Mouse (Mus musculus) stomach, embryonic 15.5 days (tissue): ENCODE measurements around the gene Rreb1. TPM values are rescaled to one million over a fixed set of nuclear protein-coding genes. Genes with fewer than 3 reads are reported as not detected.

Experiments used
- ATAC-seq: fragments of 200-750 bp; cut with Nextera tagmentation; 2 replicates; pipeline ENCODE4 v1.8.0; 2017; ENCODE audit warnings: low read depth, moderate number of reproducible peaks, moderate TSS enrichment; ENCODE audit not compliant: insufficient read depth, low FRiP score
- H3K27ac ChIP-seq: fragments of 300-500 bp; sonication (generic); 2 replicates; pipeline ENCODE4 v1.5.1; 2015; ENCODE audit warnings: mild to moderate bottlenecking, inconsistent platforms
- H3K27me3 ChIP-seq: fragments of 300-500 bp; sonication (generic); replicated peaks from 2 replicates; pipeline ENCODE4 v1.6.1; 2015; ENCODE audit warnings: inconsistent platforms
- H3K36me3 ChIP-seq: fragments of 300-500 bp; sonication (generic); 2 replicates; pipeline ENCODE4 v1.6.1; 2015; ENCODE audit warnings: inconsistent platforms
- H3K4me1 ChIP-seq: fragments of 300-500 bp; sonication (generic); 2 replicates; pipeline ENCODE4 v1.6.1; 2015; ENCODE audit warnings: inconsistent platforms
- H3K4me2 ChIP-seq: fragments of 300-500 bp; sonication (generic); 2 replicates; pipeline ENCODE4 v1.6.1; 2015; ENCODE audit warnings: mild to moderate bottlenecking, inconsistent platforms
- H3K4me3 ChIP-seq: fragments of 300-500 bp; sonication (generic); replicated peaks from 2 replicates; pipeline ENCODE4 v1.5.1; 2015; ENCODE audit warnings: inconsistent platforms
- H3K9ac ChIP-seq: fragments of 300-500 bp; sonication (generic); 2 replicates; pipeline ENCODE4 v1.6.1; 2015; ENCODE audit warnings: inconsistent platforms
- H3K9me3 ChIP-seq: fragments of 300-500 bp; sonication (generic); 2 replicates; pipeline ENCODE4 v1.6.1; 2016; ENCODE audit warnings: inconsistent platforms
- WGBS: fragments of 180-500 bp; shearing (Covaris S2); methylation state at CpG from one replicate; pipeline ENCODE4 v1.1.7; 2015; 5-methylcytosine and 5-hydroxymethylcytosine counted together
- polyA plus RNA-seq: library from polyadenylated mRNA; unstranded; fragments of >200 nt; fragmentation: Nextera tagmentation; extraction: Ambion mirVana; gene quantifications from 2 replicates; pipeline ENCODE4 v1.2.1, GENCODE M21; 2015

Rreb1 gene
- polyA plus RNA-seq, 1 experiment from 2014 or later, result 12.8 TPM

DNA sequence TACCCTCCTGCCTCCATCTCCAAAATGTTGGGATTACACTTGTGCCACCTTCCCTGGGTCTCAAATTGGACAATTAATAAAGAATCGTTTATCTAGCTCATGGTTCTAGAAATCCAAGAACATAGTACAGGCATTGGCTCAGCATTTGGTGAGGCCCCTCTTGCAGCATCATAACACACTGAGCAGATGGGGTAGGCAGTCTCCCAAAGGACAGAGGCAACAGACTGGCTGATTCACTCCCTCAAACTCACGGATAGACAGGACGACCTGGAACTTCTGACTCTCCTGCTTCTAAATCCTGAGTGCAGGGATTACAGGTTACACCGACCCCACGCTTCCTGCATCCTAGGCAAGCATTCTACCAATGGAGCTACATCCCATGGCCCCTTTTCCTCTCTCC is 38.5 kb downstream of the Rreb1 start:
- H3K4me2 ChIP-seq, result no peak overlapping the region
- H3K9ac ChIP-seq, result no peak overlapping the region
- no peaks in the 10 kb centered on the region for H3K9me3 ChIP-seq
- H3K36me3 ChIP-seq, result no peaks in the 10 kb centered on the region
- no peaks in the 10 kb centered on the region for H3K27me3 ChIP-seq
- 83% methylated on average over 5 of the region's 5 CpGs for WGBS
- ATAC-seq, result no peak
- H3K27ac ChIP-seq, result no peak overlapping the region
- peaks cover 6% of the 10 kb centered on the region; the same call in 1 of the 2 replicates for H3K4me1 ChIP-seq
- no peak overlapping the region for H3K4me3 ChIP-seq

- Histone ChIP-seq H3K9ac (no peak overlapping the region), H3K9me3 (no peaks in the 10 kb centered on the region), H3K4me2 (no peak overlapping the region), H3K36me3 (no peaks in the 10 kb centered on the region), H3K4me1 (peaks cover 14% of the 10 kb centered on the region), H3K27ac (0 out of 2 replicates have a peak overlapping the region, but pooled peaks have one; percentile 3), H3K27me3 (no peaks in the 10 kb centered on the region), H3K4me3 (no peak overlapping the region)
- peak; percentile 20; the same call in 1 of the 2 replicates for ATAC-seq
- WGBS, result 28% methylated on average over 4 of the region's 4 CpGs
Measured at GRCm38 (mm10) chr13:37821413-37821812, 43.2 kb downstream of the Rreb1 start.

DNA sequence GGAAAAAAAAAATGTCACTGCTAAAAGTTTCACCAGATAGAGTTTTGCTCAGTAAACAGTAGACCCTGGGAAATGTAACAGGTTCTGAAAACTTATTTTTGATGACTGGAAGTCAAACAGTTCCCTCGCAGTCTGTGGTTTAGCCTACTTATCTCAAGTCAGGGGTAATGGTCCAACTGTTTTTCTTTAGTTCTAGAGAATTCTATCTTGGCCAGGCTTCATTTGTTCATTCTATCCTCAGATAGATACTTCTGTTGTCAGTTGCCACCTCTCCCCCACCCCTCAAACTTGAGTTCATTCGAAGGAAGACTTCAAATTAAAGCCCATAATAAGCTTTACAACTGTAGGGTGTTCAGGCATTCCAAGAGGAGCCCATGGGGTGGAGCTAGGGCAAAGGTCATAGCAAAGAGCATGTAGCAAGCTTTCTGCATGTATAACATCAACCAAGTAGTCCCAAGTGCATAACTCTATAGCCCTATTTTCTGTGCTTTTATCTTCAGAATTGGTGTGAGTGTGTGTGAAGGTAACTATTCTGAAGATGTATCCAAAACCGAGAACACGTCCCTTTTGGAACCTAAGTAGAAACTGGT is 46.2 kb downstream of the Rreb1 start:
- Histone ChIP-seq H3K9ac (no peak overlapping the region), H3K9me3 (no peaks in the 10 kb centered on the region), H3K36me3 (no peaks in the 10 kb centered on the region), H3K27me3 (no peaks in the 10 kb centered on the region), H3K4me2 (peak overlapping the region; percentile 95; the same call in 1 of the 2 replicates), H3K4me1 (peaks cover 20% of the 10 kb centered on the region), H3K4me3 (no peak overlapping the region), H3K27ac (peak overlapping the region; percentile 94)
- ATAC-seq, result no peak
- WGBS, result 50% methylated on average over 4 of the region's 4 CpGs

DNA sequence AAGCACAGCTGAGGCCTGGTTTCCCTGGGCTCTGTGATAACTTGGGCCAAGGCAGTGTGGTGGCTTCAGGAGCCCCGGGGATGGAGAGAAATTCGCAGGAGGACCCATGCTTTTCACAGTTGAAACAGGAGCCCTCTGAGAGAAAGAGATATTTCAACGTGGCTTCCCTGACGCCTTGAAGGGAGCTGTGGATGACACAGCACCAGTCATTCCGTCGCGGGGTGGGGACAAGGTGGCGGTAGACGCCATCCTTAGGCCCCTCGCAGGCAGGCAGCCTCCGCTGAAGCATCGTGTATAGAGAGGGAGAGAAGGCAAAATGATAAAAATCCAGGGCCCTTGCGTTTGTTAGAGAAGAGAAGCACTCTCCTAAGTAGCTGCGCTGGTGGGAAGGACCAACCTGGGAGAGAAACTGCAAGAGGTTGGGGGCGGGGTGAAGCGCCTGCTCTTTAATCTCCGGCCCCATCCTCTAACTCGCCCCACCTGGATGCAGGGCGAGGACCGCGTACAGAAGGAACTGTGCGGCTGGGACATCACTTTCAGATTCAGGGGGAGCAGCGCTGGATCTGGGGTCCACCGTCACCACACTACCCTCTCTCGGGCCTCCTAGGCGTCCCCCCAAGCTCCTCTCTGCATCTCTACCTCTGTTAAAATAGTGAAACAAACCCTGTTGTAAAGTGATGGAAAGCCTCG is 46.9 kb downstream of the Rreb1 start:
- no peaks in the 10 kb centered on the region for H3K27me3 ChIP-seq
- no peaks in the 10 kb centered on the region for H3K36me3 ChIP-seq
- ATAC-seq, result peak; percentile 4; the same call in 1 of the 2 replicates
- H3K4me2 ChIP-seq, result peak overlapping the region; percentile 95
- H3K27ac ChIP-seq, result peak overlapping the region; percentile 94
- H3K4me1 ChIP-seq, result peaks cover 20% of the 10 kb centered on the region
- 5% methylated on average over 27 of the region's 27 CpGs for WGBS
- H3K9me3 ChIP-seq, result no peaks in the 10 kb centered on the region
- H3K9ac ChIP-seq, result peak overlapping the region; percentile 80; the same call in 1 of the 2 replicates
- H3K4me3 ChIP-seq, result peak overlapping the region; percentile 89

GRCm38 (mm10) chr13:37825646-37826280 is 47.6 kb downstream of the Rreb1 start:
- peak; percentile 69; the same call in 1 of the 2 replicates for ATAC-seq
- WGBS, result under 1% methylated on average over 38 of the region's 43 CpGs

GRCm38 (mm10) chr13:37826281-37826993 is 48.2 kb downstream of the Rreb1 start:
- under 1% methylated on average over 65 of the region's 65 CpGs for WGBS

More at GRCm38 (mm10) chr13:37825646-37826280, 47.6 kb downstream of the Rreb1 start:
- Histone ChIP-seq H3K4me1 (peaks cover 20% of the 10 kb centered on the region), H3K36me3 (no peaks in the 10 kb centered on the region), H3K4me2 (peak overlapping the region; percentile 95), H3K9ac (peak overlapping the region; percentile 80), H3K27me3 (no peaks in the 10 kb centered on the region), H3K4me3 (peak overlapping the region; percentile 89), H3K9me3 (no peaks in the 10 kb centered on the region), H3K27ac (peak overlapping the region; percentile 94)

GRCm38 (mm10) chr13:37826994-37827262 is 48.7 kb downstream of the Rreb1 start:
- Histone ChIP-seq H3K4me3 (peak overlapping the region; percentile 89), H3K36me3 (no peaks in the 10 kb centered on the region), H3K9ac (peak overlapping the region; percentile 80), H3K9me3 (no peaks in the 10 kb centered on the region), H3K4me2 (peak overlapping the region; percentile 95), H3K27me3 (no peaks in the 10 kb centered on the region), H3K27ac (peak overlapping the region; percentile 94), H3K4me1 (peaks cover 25% of the 10 kb centered on the region)
- under 1% methylated on average over 35 of the region's 36 CpGs for WGBS
- peak; percentile 28 for ATAC-seq

More at GRCm38 (mm10) chr13:37826281-37826993, 48.2 kb downstream of the Rreb1 start:
- Histone ChIP-seq H3K4me2 (peak overlapping the region; percentile 95), H3K27ac (peak overlapping the region; percentile 94), H3K4me3 (peak overlapping the region; percentile 89), H3K9me3 (no peaks in the 10 kb centered on the region), H3K36me3 (no peaks in the 10 kb centered on the region), H3K4me1 (peaks cover 22% of the 10 kb centered on the region), H3K9ac (peak overlapping the region; percentile 80), H3K27me3 (no peaks in the 10 kb centered on the region)
- peak; percentile 44 for ATAC-seq

DNA sequence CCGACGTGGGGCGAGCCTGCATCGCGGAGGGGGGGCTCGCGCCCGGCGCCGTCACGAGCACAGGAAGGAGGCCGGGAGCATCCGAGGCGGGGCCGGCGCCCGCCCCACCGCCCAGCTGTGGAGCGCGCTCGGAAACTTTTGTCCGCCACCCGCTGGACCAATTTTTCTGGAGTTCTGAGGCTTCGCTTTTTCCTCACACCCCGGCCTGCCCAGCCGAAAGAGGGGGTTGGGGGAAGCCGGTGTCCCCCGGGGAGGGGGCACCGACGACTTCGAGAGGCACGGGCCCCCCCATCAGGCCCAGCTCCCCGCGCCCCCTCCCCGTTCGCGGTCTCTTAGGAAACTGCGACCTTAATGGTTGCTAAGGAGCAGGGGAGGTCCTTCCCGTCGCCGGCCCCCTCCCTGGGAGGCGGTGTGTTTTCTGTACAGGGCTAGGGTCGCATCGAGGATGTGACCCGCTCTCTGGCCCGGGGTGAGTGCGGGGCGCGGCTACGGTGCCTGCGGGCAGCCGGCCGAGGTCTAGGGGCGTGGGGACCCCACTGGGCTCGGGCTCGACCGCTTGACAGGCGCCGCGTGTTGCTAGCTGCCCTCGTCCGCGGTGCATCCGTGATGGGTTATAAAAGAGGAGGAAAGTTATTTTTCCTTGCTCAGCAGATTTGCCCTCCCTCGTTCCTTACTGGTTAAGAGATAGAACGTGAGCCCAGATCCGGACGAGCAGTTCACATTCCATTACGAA is 49.2 kb downstream of the Rreb1 start:
- under 1% methylated on average over 66 of the region's 69 CpGs for WGBS
- H3K36me3 ChIP-seq, result no peaks in the 10 kb centered on the region
- H3K27me3 ChIP-seq, result no peaks in the 10 kb centered on the region
- peak overlapping the region; percentile 80 for H3K9ac ChIP-seq
- peak overlapping the region; percentile 89 for H3K4me3 ChIP-seq
- peak overlapping the region; percentile 94 for H3K27ac ChIP-seq
- peak overlapping the region; percentile 95 for H3K4me2 ChIP-seq
- H3K9me3 ChIP-seq, result no peaks in the 10 kb centered on the region
- H3K4me1 ChIP-seq, result peaks cover 29% of the 10 kb centered on the region
- ATAC-seq, result peak; percentile 56

GRCm38 (mm10) chr13:37827996-37828579 is 49.9 kb downstream of the Rreb1 start:
- ATAC-seq, result no peak
- 10% methylated on average over 13 of the region's 13 CpGs for WGBS
- H3K9ac ChIP-seq, result peak overlapping the region; percentile 80; the same call in 1 of the 2 replicates
- no peaks in the 10 kb centered on the region for H3K36me3 ChIP-seq
- H3K9me3 ChIP-seq, result no peaks in the 10 kb centered on the region
- peaks cover 35% of the 10 kb centered on the region for H3K4me1 ChIP-seq
- no peaks in the 10 kb centered on the region for H3K27me3 ChIP-seq
- H3K27ac ChIP-seq, result peak overlapping the region; percentile 94; the same call in 1 of the 2 replicates
- H3K4me3 ChIP-seq, result peak overlapping the region; percentile 89
- H3K4me2 ChIP-seq, result peak overlapping the region; percentile 95

- ATAC-seq, result no peak
- no peaks in the 10 kb centered on the region for H3K27me3 ChIP-seq
- no peak overlapping the region for H3K27ac ChIP-seq
- no peak overlapping the region for H3K4me3 ChIP-seq
- WGBS, result 48% methylated on average over 6 of the region's 6 CpGs
- no peaks in the 10 kb centered on the region for H3K9me3 ChIP-seq
- no peak overlapping the region for H3K9ac ChIP-seq
- H3K4me1 ChIP-seq, result peaks cover 42% of the 10 kb centered on the region
- H3K36me3 ChIP-seq, result no peaks in the 10 kb centered on the region
- peak overlapping the region; percentile 95; the same call in 1 of the 2 replicates for H3K4me2 ChIP-seq
Measured at GRCm38 (mm10) chr13:37828928-37829327, 50.7 kb downstream of the Rreb1 start.

- WGBS, result 61% methylated on average over 2 of the region's 2 CpGs
- no peak overlapping the region for H3K4me3 ChIP-seq
- no peak overlapping the region for H3K4me2 ChIP-seq
- H3K9ac ChIP-seq, result no peak overlapping the region
- H3K36me3 ChIP-seq, result no peaks in the 10 kb centered on the region
- H3K9me3 ChIP-seq, result no peaks in the 10 kb centered on the region
- H3K27ac ChIP-seq, result peak overlapping the region; percentile 71; the same call in 1 of the 2 replicates
- H3K27me3 ChIP-seq, result no peaks in the 10 kb centered on the region
- H3K4me1 ChIP-seq, result peaks cover 35% of the 10 kb centered on the region
- ATAC-seq, result no peak
Measured at GRCm38 (mm10) chr13:37830256-37830655, 52.1 kb downstream of the Rreb1 start.
